Mouse (Mus musculus) layer of hippocampus, adult 8-10 months (tissue): ENCODE measurements around the gene Bcl2l13. TPM values are rescaled to one million over a fixed set of nuclear protein-coding genes. Genes with fewer than 3 reads are reported as not detected.
"Not testable (repeated sequence)": the region's sequence is repeated elsewhere in the genome, so short reads cannot be mapped to it uniquely, and the experiment has no call there.

Experiments used
- DNase-seq, 2 experiments: peaks; one replicate each; pipeline ENCODE4 v3.0.0; 2022; ENCODE audit warnings: low spot score in 2 of 2
- total RNA-seq, 4 experiments: library from RNA; stranded (reverse); gene quantifications; 2 replicates each; pipeline ENCODE4 v1.2.4; 2022

Gene Bcl2l13
- total RNA-seq, 4 experiments from 2014 or later = 37.5 to 40.6 (median 39.1) TPM

DNA sequence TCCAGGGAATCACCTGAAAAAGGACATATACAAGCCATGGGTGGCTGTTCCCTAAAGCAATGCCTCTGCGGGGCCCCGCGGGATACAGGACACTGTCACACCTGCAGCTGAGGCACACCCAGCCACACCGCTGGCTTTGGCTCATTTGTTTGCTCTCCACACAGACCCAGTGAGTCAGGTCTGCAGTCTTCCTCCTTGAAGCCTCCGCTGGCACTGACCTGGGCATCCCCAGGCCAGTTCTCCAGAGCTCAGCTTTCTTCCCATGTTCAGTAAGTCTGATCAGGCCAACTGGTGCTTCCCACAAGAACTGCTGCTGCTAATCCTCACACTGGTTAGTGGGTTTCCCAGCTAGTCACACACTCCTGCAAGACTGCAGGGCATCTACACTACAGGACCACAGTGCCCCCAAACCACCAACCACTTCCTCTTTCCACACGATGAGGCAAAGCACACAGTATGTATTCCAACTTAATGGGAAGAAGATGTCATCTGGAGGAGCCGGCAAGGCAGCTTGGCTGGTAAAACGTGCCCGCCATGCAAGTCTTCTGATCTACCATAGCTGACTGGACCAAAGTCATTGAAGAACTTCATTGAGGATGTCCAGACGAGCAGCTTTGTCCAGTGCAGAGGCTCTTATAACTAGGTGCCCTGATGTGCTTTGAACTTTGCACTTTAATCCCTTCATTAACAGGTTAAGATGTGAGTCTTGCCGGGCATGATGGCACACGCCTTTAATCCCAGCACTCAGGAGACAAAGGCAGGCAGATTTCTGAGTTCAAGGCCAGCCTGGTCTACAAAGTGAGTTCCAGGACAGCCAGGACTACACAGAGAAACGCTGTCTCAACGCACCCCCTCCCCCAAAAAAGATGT is 66.0 kb downstream of the Bcl2l13 start:
- no peak for DNase-seq

DNA sequence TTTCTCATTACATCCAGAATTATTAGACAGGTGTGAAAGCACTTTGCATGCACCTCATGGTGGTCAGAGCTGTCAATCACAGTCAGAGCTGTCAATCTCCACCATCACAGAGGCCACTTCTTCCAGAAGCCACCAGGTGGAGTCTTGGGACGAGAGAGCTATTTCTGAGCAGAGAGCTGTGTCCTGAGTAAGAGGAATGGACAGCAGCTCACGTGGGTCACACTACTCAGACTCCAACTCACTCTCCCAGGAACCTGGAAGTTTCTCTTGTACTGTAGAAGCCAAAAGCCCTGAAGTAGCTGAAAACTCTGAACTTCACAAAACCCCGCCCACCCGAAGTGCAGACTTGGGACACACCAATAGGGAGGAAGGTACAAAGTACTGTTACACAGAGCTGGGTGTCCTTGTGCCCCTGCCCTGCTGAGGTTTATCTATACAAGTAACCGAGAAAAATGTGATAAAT is 67.5 kb downstream of the Bcl2l13 start:
- DNase-seq = no peak

DNA sequence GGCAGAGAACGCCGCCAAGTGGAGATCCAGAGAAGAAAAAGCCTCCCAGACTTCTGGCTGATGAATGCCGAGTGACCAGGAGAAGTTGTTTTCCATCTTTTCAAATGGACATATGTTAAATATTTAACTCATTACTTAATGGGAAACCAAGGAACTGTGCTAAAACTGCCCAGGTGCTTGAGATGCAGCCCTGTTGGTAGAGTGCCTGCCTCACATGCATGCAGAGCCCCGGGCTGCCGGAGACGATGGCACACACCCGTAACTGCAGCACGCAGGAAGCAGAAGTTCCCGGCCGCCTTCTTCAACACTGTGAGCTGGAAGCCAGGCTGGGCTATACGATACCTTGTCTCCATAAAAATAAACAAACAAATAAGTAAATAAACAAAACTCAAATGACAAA is 67.9 kb downstream of the Bcl2l13 start:
- DNase-seq = no peak

- DNase-seq = no peak
These were observed 69.1 kb downstream of the Bcl2l13 start for GRCm38 (mm10) chr6:120905111-120905510.

DNA sequence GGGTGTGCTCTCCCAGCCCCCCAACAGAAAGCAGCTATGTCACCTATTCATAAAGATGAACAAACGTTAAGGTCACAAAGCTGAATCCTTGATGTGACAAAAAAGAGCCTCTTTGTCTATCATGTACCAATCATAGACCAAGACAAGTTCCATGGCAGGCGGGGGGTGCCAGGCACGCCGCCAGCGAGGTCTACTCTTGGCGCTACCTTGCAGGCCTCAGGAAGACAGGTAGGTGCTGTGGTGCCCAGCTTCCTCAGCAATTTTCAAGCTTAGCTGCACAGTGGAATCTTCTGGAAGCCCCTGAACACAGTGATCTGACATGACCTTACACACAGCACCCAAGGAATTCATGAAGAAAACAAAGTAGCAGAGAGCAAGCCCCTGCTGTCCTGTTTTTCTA is 70.5 kb downstream of the Bcl2l13 start:
- DNase-seq = no peak

DNA sequence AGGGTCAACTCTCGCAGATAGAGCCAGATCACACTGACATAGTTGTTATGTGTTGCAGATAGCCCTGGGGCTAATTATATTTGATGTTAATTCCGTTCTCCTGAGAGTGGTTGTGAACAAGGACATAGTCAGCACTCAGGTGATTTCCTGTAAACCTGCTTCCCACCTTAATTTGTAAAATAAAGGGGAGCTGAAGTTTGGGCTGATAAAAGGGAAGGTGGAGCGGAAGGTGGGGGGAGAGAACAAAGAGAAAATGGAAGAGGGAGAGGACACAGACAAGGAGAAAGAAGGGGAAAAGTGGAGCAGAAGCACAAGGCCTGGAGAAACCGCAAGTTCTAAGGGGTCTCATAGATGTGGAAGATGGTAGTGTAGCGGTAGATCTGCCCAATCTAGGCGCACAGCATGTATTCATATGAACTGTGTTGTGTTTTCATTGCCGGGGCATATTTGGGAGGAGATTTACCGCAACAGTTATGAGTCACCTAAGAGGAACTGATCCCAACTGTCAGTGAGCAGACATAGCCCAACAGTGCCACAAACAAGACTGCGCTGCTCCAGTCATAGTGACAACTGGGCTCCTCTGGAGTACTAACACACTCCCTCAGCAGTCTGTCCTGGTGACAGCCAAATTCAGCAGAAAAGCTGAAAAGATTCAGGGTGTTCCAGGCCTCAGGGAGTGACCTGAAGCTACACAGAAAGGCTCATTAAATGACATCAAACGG is 72.0 kb downstream of the Bcl2l13 start:
- not testable (repeated sequence) for DNase-seq

DNA sequence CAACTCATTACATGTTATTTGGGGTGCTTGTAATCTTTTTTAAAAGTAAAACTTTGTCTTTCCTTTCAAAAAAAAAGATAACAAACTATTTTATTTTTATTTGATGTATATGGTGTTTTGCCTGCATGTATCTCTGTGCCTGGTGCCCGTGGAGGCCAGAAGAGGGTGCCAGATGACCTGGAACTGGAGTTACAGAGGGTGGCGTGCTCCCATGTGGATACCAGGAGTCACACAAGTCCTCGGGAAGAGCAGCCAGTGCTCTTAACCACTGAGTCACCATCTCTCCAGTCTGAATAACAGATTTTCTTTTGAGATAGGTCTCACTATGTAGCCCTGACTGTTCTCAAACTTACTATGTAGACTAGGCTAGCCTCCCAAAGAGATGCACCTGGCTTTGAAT is 73.5 kb downstream of the Bcl2l13 start:
- DNase-seq = no peak

GRCm38 (mm10) chr6:120911213-120912007 is 75.4 kb downstream of the Bcl2l13 start:
- no peak for DNase-seq

DNA sequence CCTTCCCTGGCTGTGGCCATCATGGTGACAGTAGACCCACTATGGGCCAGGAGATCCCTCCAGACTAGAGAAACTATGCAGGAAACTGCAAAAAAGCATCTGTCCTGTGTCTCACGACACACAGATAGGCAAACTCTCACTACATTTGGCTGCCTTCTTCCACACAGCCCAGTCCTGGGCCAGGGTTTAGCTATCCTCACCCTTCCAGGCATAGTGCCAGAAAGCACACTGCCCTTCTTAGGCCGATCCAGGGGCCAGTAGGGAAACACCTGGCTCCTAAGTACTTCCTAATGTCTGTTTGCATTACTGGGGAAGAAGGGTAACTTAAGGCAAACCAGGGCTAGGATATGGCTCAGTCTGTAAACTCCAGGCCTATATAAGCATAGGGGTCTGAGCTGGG is 76.9 kb downstream of the Bcl2l13 start:
- no peak for DNase-seq

- no peak for DNase-seq
These were observed 77.8 kb downstream of the Bcl2l13 start for GRCm38 (mm10) chr6:120913783-120914182.

DNA sequence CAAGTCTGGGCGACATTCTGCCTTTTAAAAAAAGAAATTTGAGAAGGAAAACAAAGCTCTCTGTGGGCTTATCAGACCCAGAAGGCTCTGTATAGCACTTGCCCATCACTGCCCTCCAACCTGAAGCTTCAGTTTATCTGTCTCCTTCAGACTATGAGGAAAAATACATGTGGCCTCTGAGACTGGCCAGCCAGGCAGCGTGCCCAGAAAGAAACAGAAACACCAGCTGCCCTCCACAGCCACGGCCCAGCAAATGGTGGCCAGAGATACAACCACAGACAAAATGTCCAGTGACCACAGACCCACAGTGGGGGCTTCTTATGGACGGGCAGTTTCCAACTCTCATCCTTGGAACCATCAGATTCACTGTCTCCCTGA is 78.5 kb downstream of the Bcl2l13 start:
- DNase-seq = no peak

- DNase-seq = no peak
These were observed 79.1 kb downstream of the Bcl2l13 start for GRCm38 (mm10) chr6:120914911-120915648.

DNA sequence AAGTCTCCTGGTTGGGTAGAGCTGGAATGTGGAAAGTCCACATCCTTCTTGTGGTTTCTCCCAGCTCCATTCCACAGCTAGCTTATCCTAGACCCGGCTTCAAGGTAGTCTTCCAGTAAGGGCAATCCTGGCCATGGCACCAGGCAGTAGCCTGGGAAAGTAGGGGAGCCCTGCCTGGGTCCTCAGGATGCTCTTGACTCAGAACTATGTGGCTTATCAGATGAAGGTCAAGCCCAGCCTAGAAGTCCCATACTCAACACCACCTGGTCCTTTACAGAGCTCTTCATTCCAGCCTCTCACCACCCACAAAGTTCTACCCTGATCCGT is 79.6 kb downstream of the Bcl2l13 start:
- no peak for DNase-seq

DNA sequence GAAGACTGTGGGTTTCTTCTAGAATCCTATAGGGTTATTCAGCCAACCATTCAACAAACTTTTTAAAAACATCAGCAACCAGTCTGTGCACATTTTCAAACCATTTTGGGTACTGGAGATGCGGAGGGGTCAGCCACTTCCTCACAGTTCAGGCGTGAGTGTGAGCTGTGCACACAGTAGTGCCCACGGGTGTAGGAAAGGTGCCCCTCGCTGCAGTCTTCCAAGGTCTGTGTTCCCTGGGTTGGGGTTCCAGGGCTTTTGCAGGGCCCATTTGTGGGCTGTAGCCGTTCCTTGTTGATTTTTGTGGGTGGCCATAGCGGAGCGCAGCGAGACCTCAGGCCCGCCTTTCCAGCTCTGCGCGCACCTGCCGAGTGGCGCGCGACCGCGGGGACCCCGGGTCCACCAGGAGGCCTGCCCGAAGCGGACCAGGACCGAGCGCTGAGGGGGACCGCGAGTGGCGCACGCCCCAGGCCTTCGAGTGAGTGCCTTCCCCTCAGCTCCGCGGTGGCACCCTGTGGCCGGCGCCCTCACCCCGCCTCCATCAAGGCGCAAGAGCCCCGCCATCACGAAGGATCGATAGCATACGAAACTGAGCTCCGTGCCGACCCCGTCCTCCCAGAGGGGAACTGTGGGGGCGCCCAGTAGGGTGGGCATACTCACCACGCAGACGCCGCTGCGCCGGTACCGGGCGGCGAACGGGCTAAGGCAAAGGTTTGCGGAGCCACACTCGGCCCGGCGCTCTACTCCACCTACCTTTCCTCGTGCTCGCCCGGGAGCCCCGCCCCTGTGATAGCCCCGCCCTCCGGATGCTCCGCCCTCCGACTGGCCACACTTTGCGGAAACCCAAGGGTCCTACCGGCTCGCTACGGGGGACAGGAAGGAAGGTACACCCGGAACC is 80.3 kb downstream of the Bcl2l13 start, which contains the start of gene Bid:
Gene Bid, minus strand, starts transcription at position 780 of the 898 bp plus-strand sequence.
- peak; percentile 61 to 64 for DNase-seq

GRCm38 (mm10) chr6:120916972-120917881 is 81.2 kb downstream of the Bcl2l13 start:
- DNase-seq = not testable (repeated sequence)

DNA sequence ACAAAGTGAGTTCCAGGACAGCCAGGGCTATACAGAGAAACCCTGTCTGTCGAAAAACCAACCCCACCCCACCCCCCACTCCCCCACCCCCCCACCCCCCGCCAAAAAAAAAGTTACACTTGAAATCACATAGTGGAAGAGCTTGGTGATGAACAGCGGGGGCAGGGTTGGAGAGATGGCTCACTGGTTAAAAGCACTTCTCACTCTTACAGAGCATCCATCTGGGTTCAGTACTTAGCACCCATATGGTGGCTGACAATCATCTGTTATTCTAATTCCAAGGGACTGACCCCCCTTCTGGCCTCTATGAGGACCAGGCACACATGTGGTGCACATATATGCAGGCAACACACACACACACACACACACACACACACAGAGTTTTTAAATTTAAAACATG is 82.0 kb downstream of the Bcl2l13 start:
- DNase-seq = no peak

DNA sequence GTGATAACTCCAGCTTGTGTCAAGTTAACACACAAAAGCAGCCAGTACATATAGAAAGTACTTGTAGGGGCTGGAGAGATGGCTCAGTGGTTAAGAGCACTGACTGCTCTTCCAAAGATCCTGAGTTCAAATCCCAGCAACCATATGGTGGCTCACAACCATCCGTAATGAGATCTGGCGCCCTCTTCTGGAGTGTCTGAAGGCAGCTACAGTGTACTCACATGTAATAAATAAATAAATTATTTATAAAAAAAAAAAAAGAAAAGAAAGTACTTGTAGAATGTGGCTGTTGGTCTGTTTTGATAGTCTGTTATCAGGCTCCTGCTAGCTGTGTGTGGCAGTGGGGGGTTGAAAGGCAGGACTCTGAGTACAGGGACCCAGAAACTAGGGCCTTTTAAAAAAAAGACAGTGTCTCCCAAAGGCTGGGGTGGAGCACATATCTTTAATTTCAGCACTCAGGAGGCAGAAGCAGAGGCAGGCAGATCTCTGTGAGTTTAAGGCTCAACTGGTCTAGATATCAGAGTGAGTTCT is 88.8 kb downstream of the Bcl2l13 start:
- DNase-seq = not testable (repeated sequence)

- DNase-seq = no peak
These were observed 90.9 kb downstream of the Bcl2l13 start for GRCm38 (mm10) chr6:120926880-120927279.

DNA sequence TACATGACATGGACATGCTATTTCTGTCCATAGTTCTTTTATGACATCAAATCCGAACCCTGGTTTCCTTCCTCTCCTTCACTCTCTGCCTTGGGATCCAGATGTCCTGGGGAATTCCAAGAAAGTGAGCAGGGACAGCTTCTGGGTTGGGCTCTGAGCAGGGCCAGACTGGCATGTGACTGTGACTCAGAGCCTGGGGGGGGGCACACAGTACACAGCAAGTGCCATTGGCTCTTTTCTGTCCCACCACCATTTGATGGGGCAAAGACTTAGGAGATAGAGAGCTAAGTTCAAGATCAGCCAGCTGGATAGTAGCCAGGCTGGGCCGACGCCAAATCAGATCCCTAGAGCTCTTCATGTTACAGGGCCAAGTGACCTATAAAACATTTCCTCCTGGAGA is 91.8 kb downstream of the Bcl2l13 start:
- DNase-seq = no peak
